Mouse (Mus musculus) neutrophil, adult 59 days (primary cell): ENCODE measurements around the gene Tmem14c. TPM values are rescaled to one million over a fixed set of nuclear protein-coding genes. Genes with fewer than 3 reads are reported as not detected.

ENCODE experiments used
- total RNA-seq, 2 experiments: library from RNA; stranded (reverse); gene quantifications; 1 replicate in 1 of 2; 2 replicates in 1 of 2; pipeline ENCODE4 v1.2.4; 2023

Gene Tmem14c
- total RNA-seq: 100 to 1,000 TPM in 1 of 2 experiments, 10 to 100 TPM in 1; 84.6 to 105 TPM

GRCm38 (mm10) chr13:41015829-41016634 is at the start of gene Tmem14c:
Tmem14c (plus strand) TSS chr13:41016292.

GRCm38 (mm10) chr13:41000926-41001639 is 15.0 kb upstream of the Tmem14c start, which contains the start of gene Pak1ip1:
Pak1ip1 (plus strand) TSS chr13:41001023.

Other genes with a start within 250 kb of the Tmem14c start
- 100 to 1,000 TPM; 101 TPM for gene Gcnt2, start 156.5 kb upstream of the Tmem14c start, total RNA-seq
- gene Pak1ip1, start 15.3 kb upstream of the Tmem14c start, total RNA-seq: 10 to 100 TPM; 47.2 to 49.5 TPM
- under 1 TPM in 1 of 2 experiments, not detected in 1; 0.75 TPM for gene Mak, start 63.4 kb downstream of the Tmem14c start, total RNA-seq
- gene Gcm2, start 94.7 kb downstream of the Tmem14c start, total RNA-seq: not detected
- not detected for gene Sycp2l, start 98.0 kb downstream of the Tmem14c start, total RNA-seq
- not detected for gene Elovl2, start 204.1 kb downstream of the Tmem14c start, total RNA-seq
- gene Smim13, start 233.6 kb downstream of the Tmem14c start, total RNA-seq: 1 to 10 TPM; 4.6 to 4.8 TPM